Comparison of ENCODE assay signal across 8 mouse cellular contexts in the genomic region with DNA sequence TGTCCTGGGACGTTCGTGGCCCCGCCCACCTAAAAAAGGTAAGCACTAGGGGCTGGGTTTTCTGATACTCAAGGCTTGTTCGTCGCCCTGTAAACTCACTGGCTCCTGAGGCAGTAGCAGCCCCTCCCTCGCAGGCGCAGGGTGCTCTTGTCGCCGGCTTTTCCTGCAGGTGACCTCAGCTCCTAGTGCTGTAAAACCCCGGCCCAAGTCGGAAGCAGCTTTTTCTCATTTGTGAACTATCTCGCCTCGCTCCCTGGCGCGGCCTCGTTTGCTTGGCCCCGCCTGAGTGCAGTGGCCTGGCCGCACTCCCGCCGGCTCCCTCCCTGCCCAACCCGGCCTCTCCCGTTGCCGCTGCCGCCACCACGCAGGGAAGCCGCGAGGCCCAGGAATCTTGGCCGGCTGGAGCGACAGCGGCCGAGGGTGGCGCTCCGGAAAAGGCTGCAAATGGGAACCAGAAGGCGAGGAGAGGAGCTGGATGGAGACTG. TPM values are rescaled to one million over a fixed set of nuclear protein-coding genes. Genes with fewer than 3 reads are reported as not detected.
A peak's percentile ranks its signal among the peaks of the same experiment; 100 is the strongest.
DNase-seq lines count a peak whose midpoint lies in the region; ATAC-seq and TF ChIP-seq lines count a peak whose summit lies in the region.

No protein-coding gene starts in this region.

- TF ChIP-seq POLR2A in spleen, adult 2 months (IDR thresholded peaks at IDR 0.05; ENCODE audit: low read depth, low read length), result no peak

- H3K27me3 ChIP-seq in spleen, adult 2 months (ENCODE audit: control insufficient read depth, insufficient read depth, low read length), result peaks cover 16% of the 10 kb centered on the region
- peaks cover 39% of the 10 kb centered on the region for H3K27me3 ChIP-seq in intestine, embryonic 14.5 days (replicated peaks; ENCODE audit: control insufficient read depth, insufficient read depth, low read length)
- peaks cover 74% of the 10 kb centered on the region for H3K27me3 ChIP-seq in liver, embryonic 15.5 days
- H3K27me3 ChIP-seq in neural tube, embryonic 13.5 days, result peaks cover 74% of the 10 kb centered on the region

- H3K9me3 ChIP-seq in intestine, embryonic 14.5 days (ENCODE audit: control insufficient read depth, low read length), result no peaks in the 10 kb centered on the region
- no peaks in the 10 kb centered on the region for H3K9me3 ChIP-seq in liver, embryonic 15.5 days (replicated peaks)
- no peaks in the 10 kb centered on the region for H3K9me3 ChIP-seq in neural tube, embryonic 13.5 days

- peak overlapping the region; percentile 29 for H3K9ac ChIP-seq in intestine, embryonic 14.5 days (ENCODE audit: low read length)
- H3K9ac ChIP-seq in liver, embryonic 15.5 days, result no peak overlapping the region
- peak overlapping the region; percentile 64 for H3K9ac ChIP-seq in neural tube, embryonic 13.5 days

- peak; percentile 22 for ATAC-seq in common myeloid progenitor, adult 5-6 weeks (replicated peaks; ENCODE audit: low read depth, poor library complexity, severe bottlenecking)
- peak; percentile 38 for ATAC-seq in granulocyte monocyte progenitor cell, adult 5-6 weeks (replicated peaks; ENCODE audit: poor library complexity, severe bottlenecking)
- peak; percentile 41; the same call in 1 of the 2 replicates for ATAC-seq in intestine, embryonic 14.5 days (replicated peaks; ENCODE audit: low FRiP score, low TSS enrichment, low read depth)
- ATAC-seq in liver, embryonic 15.5 days (ENCODE audit: insufficient read depth), result no peak
- ATAC-seq in neural tube, embryonic 13.5 days (ENCODE audit: low read depth), result no peak
- no peak for ATAC-seq in erythroblast, adult 5-6 weeks (replicated peaks; ENCODE audit: low FRiP score, poor library complexity, severe bottlenecking)

- no peak for TF ChIP-seq CTCF in spleen, adult 2 months (IDR thresholded peaks at IDR 0.05; ENCODE audit: extremely low read depth, insufficient read depth, insufficient read length, insufficient replicate concordance)

- peaks cover 9% of the 10 kb centered on the region for H3K4me1 ChIP-seq in spleen, adult 2 months (ENCODE audit: control insufficient read depth, insufficient read depth, insufficient read length)
- H3K4me1 ChIP-seq in intestine, embryonic 14.5 days (replicated peaks; ENCODE audit: control insufficient read depth, insufficient read depth, low read length), result peaks cover 21% of the 10 kb centered on the region
- peaks cover 21% of the 10 kb centered on the region for H3K4me1 ChIP-seq in liver, embryonic 15.5 days (replicated peaks)
- peaks cover 24% of the 10 kb centered on the region for H3K4me1 ChIP-seq in neural tube, embryonic 13.5 days (replicated peaks)

- 5% methylated on average over 34 of the region's 34 CpGs for WGBS in spleen, adult 2 months
- under 1% methylated on average over 34 of the region's 34 CpGs for WGBS in intestine, embryonic 14.5 days
- 1% methylated on average over 34 of the region's 34 CpGs for WGBS in liver, embryonic 15.5 days (ENCODE audit: insufficient replicate concordance)
- under 1% methylated on average over 34 of the region's 34 CpGs for WGBS in neural tube, embryonic 13.5 days

- no peak for DNase-seq in spleen, adult 2 months (ENCODE audit: low read depth in 1 of 2, low spot score in 2 of 2)
- DNase-seq in spleen, postnatal 14 days (ENCODE audit: low spot score in 2 of 2), result no peak
- peak; percentile 78 for DNase-seq in intestine, embryonic 14.5 days (ENCODE audit: low spot score)

- no peaks in the 10 kb centered on the region for H3K36me3 ChIP-seq in spleen, adult 2 months (ENCODE audit: control insufficient read depth, insufficient read depth, low read length)
- H3K36me3 ChIP-seq in intestine, embryonic 14.5 days (ENCODE audit: control insufficient read depth, insufficient read depth, low read length), result no peaks in the 10 kb centered on the region
- H3K36me3 ChIP-seq in liver, embryonic 15.5 days (replicated peaks), result no peaks in the 10 kb centered on the region
- no peaks in the 10 kb centered on the region for H3K36me3 ChIP-seq in neural tube, embryonic 13.5 days

- H3K4me3 ChIP-seq in spleen, adult 2 months (ENCODE audit: extremely low read depth, insufficient read depth, insufficient read length), result peak overlapping the region; percentile 33; the same call in 1 of the 2 replicates
- H3K4me3 ChIP-seq in intestine, embryonic 14.5 days (ENCODE audit: low read depth, low read length), result peak overlapping the region; percentile 20
- H3K4me3 ChIP-seq in liver, embryonic 15.5 days (replicated peaks), result peak overlapping the region; percentile 18; the same call in 1 of the 2 replicates
- peak overlapping the region; percentile 34 for H3K4me3 ChIP-seq in neural tube, embryonic 13.5 days

- no peak overlapping the region for H3K27ac ChIP-seq in spleen, adult 2 months (ENCODE audit: insufficient read depth, low read length)
- H3K27ac ChIP-seq in intestine, embryonic 14.5 days (ENCODE audit: low read depth), result peak overlapping the region; percentile 18; the same call in 1 of the 2 replicates
- no peak overlapping the region for H3K27ac ChIP-seq in liver, embryonic 15.5 days (replicated peaks)
- H3K27ac ChIP-seq in neural tube, embryonic 13.5 days (replicated peaks), result no peak overlapping the region

- peak overlapping the region; percentile 54 for H3K4me2 ChIP-seq in intestine, embryonic 14.5 days (ENCODE audit: low read length)
- H3K4me2 ChIP-seq in liver, embryonic 15.5 days, result peak overlapping the region; percentile 48
- H3K4me2 ChIP-seq in neural tube, embryonic 13.5 days, result peak overlapping the region; percentile 62

RNA-seq across cellular contexts. Expression of gene Col8a2, which starts 10.1 kb away (rescaled TPM):
- polyA plus RNA-seq in spleen, adult 2 months (2012; rRNA removed), result 3.2 and 3.7 TPM in 2 replicates
- total RNA-seq in common myeloid progenitor, adult 5-6 weeks (2017), result not detected in 2 replicates
- total RNA-seq in granulocyte monocyte progenitor cell, adult 5-6 weeks (2014; fragmentation: Nextera tagmentation), result not detected in 2 replicates
- total RNA-seq in granulocyte monocyte progenitor cell, adult 5-6 weeks (2017), result not detected in 2 replicates
- 5.3 and 6.7 TPM in 2 replicates for polyA plus RNA-seq in intestine, embryonic 14.5 days (2014; fragmentation: Nextera tagmentation; extraction: Ambion mirVana)
- polyA plus RNA-seq in liver, embryonic 15.5 days (2015; fragmentation: Nextera tagmentation; extraction: Ambion mirVana), result 1.1 TPM in 2 replicates
- 7.4 and 9.5 TPM in 2 replicates for polyA plus RNA-seq in neural tube, embryonic 13.5 days (2015; fragmentation: Nextera tagmentation; extraction: Ambion mirVana)
- not detected in 2 replicates for total RNA-seq in erythroblast, adult 5-6 weeks (2015; ENCODE audit: low replicate concordance)
- not detected in 2 replicates for total RNA-seq in erythroblast, adult 5-6 weeks (2017; ENCODE audit: low replicate concordance)

RNA-seq across cellular contexts. Expression of gene Adprhl2, which starts 24.8 kb away (rescaled TPM):
- 44.3 and 65.3 TPM in 2 replicates for polyA plus RNA-seq in spleen, adult 2 months (2012; rRNA removed)
- 26.0 and 28.7 TPM in 2 replicates for total RNA-seq in common myeloid progenitor, adult 5-6 weeks (2017)
- total RNA-seq in granulocyte monocyte progenitor cell, adult 5-6 weeks (2014; fragmentation: Nextera tagmentation), result 24.9 and 33.4 TPM in 2 replicates
- 27.7 and 28.2 TPM in 2 replicates for total RNA-seq in granulocyte monocyte progenitor cell, adult 5-6 weeks (2017)
- 49.3 and 50.9 TPM in 2 replicates for polyA plus RNA-seq in intestine, embryonic 14.5 days (2014; fragmentation: Nextera tagmentation; extraction: Ambion mirVana)
- 26.0 and 29.4 TPM in 2 replicates for polyA plus RNA-seq in liver, embryonic 15.5 days (2015; fragmentation: Nextera tagmentation; extraction: Ambion mirVana)
- polyA plus RNA-seq in neural tube, embryonic 13.5 days (2015; fragmentation: Nextera tagmentation; extraction: Ambion mirVana), result 69.5 and 69.6 TPM in 2 replicates
- total RNA-seq in erythroblast, adult 5-6 weeks (2015; ENCODE audit: low replicate concordance), result 0.77 and 2.1 TPM in 2 replicates
- 4.3 and 4.6 TPM in 2 replicates for total RNA-seq in erythroblast, adult 5-6 weeks (2017; ENCODE audit: low replicate concordance)

RNA-seq across cellular contexts. Expression of gene Tekt2, which starts 28.8 kb away (rescaled TPM):
- 1.7 and 2.0 TPM in 2 replicates for polyA plus RNA-seq in spleen, adult 2 months (2012; rRNA removed)
- not detected in 2 replicates for total RNA-seq in common myeloid progenitor, adult 5-6 weeks (2017)
- total RNA-seq in granulocyte monocyte progenitor cell, adult 5-6 weeks (2014; fragmentation: Nextera tagmentation), result not detected in 2 replicates
- not detected in 2 replicates for total RNA-seq in granulocyte monocyte progenitor cell, adult 5-6 weeks (2017)
- polyA plus RNA-seq in intestine, embryonic 14.5 days (2014; fragmentation: Nextera tagmentation; extraction: Ambion mirVana), result 7.6 and 9.3 TPM in 2 replicates
- 0.17 and 0.50 TPM in 2 replicates for polyA plus RNA-seq in liver, embryonic 15.5 days (2015; fragmentation: Nextera tagmentation; extraction: Ambion mirVana)
- polyA plus RNA-seq in neural tube, embryonic 13.5 days (2015; fragmentation: Nextera tagmentation; extraction: Ambion mirVana), result 6.6 and 6.7 TPM in 2 replicates
- not detected in 2 replicates for total RNA-seq in erythroblast, adult 5-6 weeks (2015; ENCODE audit: low replicate concordance)
- total RNA-seq in erythroblast, adult 5-6 weeks (2017; ENCODE audit: low replicate concordance), result not detected in 2 replicates

RNA-seq across cellular contexts. Expression of gene Trappc3, which starts 34.5 kb away (rescaled TPM):
- polyA plus RNA-seq in spleen, adult 2 months (2012; rRNA removed), result 23.6 and 25.7 TPM in 2 replicates
- total RNA-seq in common myeloid progenitor, adult 5-6 weeks (2017), result 55.7 and 63.9 TPM in 2 replicates
- total RNA-seq in granulocyte monocyte progenitor cell, adult 5-6 weeks (2014; fragmentation: Nextera tagmentation), result 46.2 and 55.5 TPM in 2 replicates
- 48.4 and 54.8 TPM in 2 replicates for total RNA-seq in granulocyte monocyte progenitor cell, adult 5-6 weeks (2017)
- 20.5 and 24.6 TPM in 2 replicates for polyA plus RNA-seq in intestine, embryonic 14.5 days (2014; fragmentation: Nextera tagmentation; extraction: Ambion mirVana)
- polyA plus RNA-seq in liver, embryonic 15.5 days (2015; fragmentation: Nextera tagmentation; extraction: Ambion mirVana), result 32.1 and 32.6 TPM in 2 replicates
- polyA plus RNA-seq in neural tube, embryonic 13.5 days (2015; fragmentation: Nextera tagmentation; extraction: Ambion mirVana), result 147 and 160 TPM in 2 replicates
- 8.3 and 12.7 TPM in 2 replicates for total RNA-seq in erythroblast, adult 5-6 weeks (2015; ENCODE audit: low replicate concordance)
- 10.7 and 14.2 TPM in 2 replicates for total RNA-seq in erythroblast, adult 5-6 weeks (2017; ENCODE audit: low replicate concordance)

RNA-seq across cellular contexts. Expression of gene Map7d1, which starts 40.5 kb away (rescaled TPM):
- 46.3 and 60.2 TPM in 2 replicates for polyA plus RNA-seq in spleen, adult 2 months (2012; rRNA removed)
- total RNA-seq in common myeloid progenitor, adult 5-6 weeks (2017), result 13.0 and 32.3 TPM in 2 replicates
- 20.6 and 25.6 TPM in 2 replicates for total RNA-seq in granulocyte monocyte progenitor cell, adult 5-6 weeks (2014; fragmentation: Nextera tagmentation)
- 12.8 and 20.2 TPM in 2 replicates for total RNA-seq in granulocyte monocyte progenitor cell, adult 5-6 weeks (2017)
- polyA plus RNA-seq in intestine, embryonic 14.5 days (2014; fragmentation: Nextera tagmentation; extraction: Ambion mirVana), result 37.8 and 38.0 TPM in 2 replicates
- polyA plus RNA-seq in liver, embryonic 15.5 days (2015; fragmentation: Nextera tagmentation; extraction: Ambion mirVana), result 6.7 and 7.7 TPM in 2 replicates
- polyA plus RNA-seq in neural tube, embryonic 13.5 days (2015; fragmentation: Nextera tagmentation; extraction: Ambion mirVana), result 90.3 and 94.4 TPM in 2 replicates
- 3.3 and 7.3 TPM in 2 replicates for total RNA-seq in erythroblast, adult 5-6 weeks (2015; ENCODE audit: low replicate concordance)
- total RNA-seq in erythroblast, adult 5-6 weeks (2017; ENCODE audit: low replicate concordance), result 7.7 and 17.0 TPM in 2 replicates

Comparison
In these comparisons a context has a peak if more than half of its experiments do, and no peak if none do; other contexts are left out.
1. ATAC-seq: peak in common myeloid progenitor, adult 5-6 weeks (single experiment), granulocyte monocyte progenitor cell, adult 5-6 weeks (single experiment) and intestine, embryonic 14.5 days (single experiment); none in liver, embryonic 15.5 days (single experiment), neural tube, embryonic 13.5 days (single experiment) and erythroblast, adult 5-6 weeks (single experiment).
2. Peak in every context shown above with its lines, with median percentiles within 50 percentile points of each other: H3K4me3 ChIP-seq and H3K4me2 ChIP-seq.